Mouse (Mus musculus) CD4-positive helper T cell, adult 2 months (primary cell): ENCODE results near the gene Camk2b.
"Not testable (repeated sequence)": the region's sequence is repeated elsewhere in the genome, so short reads cannot be mapped to it uniquely, and the experiment has no call there.

Experiments
- DNase-seq: peaks from one replicate; pipeline ENCODE4 v3.0.0-alpha.2; 2012; ENCODE audit warnings: low read depth, missing footprints, low spot score

The Camk2b gene

DNA sequence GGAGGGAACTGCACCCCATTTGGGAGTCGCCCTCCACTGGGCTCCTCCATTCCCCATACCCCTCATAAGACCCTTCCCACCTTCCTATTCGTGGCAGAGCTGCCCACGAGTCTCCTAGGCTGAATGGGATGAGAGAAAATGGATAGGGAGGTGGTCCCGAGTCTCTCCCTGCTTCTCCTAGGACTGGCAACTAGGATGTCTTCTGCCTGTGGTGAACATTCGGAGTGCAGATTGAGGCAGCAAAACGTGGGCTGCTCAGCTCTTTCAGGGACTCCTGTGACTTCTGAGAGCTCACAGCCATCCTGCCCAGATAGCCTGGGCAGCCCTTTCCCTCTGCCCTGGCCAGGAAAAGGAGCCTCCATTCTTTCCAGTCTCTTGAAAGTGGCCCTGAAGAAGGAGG lies at the start of gene Camk2b:
Gene Camk2b, minus strand, starts transcription at position 187 of the 400 bp plus-strand sequence.
- no peak for DNase-seq

DNA sequence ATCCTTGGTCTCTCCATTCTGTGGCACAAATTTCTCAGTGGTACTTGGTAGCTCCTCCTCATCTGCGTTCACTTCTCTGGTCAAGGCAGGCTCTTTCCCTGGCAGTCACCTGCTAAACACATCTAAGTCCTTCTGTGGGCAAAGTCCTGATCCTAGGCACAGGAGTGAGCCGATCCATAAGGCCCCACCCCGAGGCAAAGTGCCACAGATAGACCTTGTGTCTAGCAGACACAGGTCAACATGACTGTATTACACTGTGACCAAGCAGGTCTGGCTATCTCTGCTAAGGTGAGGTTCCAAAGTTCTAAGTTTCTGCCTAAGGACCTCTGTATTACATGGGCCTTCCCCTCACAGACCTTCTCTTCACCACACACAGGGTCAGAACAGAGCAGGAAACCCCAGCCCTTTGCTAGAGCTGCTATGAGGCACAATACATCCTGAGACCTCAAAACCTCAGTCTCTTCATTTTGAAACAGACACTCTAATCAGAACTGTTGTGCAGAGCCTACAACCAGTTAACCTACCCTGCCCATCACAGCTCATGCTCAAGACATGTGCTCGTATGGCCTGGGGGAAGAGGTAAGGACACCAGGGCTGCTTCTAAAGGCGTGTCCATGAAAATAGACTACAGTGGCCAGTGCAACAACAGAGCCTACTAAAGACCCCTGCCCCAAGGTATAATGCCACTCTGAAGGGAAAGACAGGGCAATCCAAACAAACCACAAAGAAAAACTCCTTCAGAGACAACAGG lies 45.7 kb upstream of the Camk2b start:
- DNase-seq = no peak

DNA sequence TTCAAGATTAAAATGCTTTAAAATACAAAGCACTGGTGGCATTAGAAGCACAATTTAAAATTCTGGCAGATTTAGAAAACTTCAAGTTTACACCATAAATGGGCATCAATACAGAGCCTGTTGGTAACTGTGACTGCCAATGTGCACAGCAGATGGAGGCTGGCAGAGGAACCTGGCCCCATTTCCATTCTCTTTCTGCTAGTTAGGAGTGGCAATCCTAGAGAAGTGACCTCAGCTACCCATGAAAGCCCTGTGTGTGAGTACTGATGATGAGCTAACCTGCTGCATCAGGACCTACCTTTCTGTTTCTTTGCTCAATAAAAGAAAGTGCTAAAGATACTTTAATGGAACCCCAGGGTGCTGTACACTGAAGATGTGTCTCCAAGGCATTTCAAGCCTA lies 43.8 kb upstream of the Camk2b start:
- no peak for DNase-seq

DNA sequence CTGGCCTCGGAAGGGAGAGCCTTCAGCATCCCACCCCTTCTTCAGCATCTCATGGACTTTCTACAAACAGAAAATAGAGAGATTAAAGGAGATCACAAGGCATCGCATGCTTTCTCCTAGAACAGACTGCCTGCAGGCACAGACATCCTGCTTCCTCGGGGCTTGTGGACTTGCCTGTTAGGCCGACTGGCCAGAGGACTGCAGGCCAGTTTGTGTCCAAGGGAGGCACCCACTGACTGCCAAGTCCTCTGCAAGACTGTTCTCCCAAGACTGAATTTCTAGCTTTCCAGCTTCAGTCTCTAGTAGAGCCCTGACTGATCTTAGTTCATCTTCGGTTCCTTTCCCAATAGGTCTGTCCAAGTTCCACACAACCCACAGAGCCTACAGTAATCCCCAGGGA lies 42.1 kb upstream of the Camk2b start:
- no peak for DNase-seq

DNA sequence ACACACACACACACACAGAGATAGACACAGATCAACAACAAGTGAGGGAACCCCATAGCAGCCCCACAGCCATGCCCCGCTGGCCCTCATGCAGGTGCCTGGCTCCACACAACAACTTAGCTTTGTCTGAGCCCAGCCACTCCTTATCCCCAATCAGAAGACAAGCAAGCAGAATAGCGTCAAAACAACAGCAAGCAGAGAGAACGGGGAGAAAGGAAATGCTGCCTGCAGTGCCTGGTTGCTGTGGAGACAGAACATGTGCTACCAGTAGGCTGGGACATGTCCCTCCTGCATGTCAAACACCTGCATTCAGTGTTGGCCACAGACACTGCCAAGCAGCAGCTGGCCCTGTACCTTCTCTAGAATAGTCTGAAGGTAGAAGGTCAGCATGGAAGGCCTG lies 41.6 kb upstream of the Camk2b start:
- no peak for DNase-seq

DNA sequence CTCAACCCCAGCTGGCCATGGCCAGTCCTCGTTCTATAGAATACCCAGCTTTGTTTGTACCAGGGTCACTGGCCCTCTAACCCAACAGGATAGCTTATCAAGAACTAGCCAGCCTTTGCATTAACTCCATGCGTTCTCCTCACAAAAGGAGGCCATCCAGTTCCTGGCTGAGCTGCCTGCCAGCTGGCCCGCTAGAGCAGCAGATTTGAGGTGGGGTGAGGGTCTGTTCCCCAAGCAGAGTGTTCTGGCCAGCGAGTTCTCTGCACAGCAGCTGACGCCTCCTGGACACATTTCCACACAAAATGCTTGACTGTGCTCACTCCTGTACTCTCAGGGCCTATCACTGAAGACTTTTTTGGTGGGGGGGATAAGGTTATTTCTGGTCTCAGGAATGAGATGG lies 38.6 kb upstream of the Camk2b start:
- DNase-seq = no peak

DNA sequence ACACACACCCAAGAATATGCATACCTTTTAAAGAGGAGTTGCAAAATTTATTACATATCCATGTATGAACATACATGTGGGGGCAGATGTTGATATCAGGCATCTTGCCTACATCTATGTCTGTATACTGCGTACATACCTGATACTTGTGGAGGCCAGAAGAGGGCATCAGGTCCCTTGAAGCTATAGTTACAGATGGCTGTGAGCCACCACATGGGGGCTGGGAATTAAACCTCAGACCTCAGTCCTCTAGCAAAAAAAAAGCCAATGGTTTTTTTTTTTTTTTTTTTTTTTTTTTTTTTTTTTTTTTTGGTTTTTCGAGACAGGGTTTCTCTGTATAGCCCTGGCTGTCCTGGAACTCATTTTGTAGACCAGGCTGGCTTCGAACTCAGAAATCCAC lies 30.5 kb upstream of the Camk2b start:
- DNase-seq = not testable (repeated sequence)

DNA sequence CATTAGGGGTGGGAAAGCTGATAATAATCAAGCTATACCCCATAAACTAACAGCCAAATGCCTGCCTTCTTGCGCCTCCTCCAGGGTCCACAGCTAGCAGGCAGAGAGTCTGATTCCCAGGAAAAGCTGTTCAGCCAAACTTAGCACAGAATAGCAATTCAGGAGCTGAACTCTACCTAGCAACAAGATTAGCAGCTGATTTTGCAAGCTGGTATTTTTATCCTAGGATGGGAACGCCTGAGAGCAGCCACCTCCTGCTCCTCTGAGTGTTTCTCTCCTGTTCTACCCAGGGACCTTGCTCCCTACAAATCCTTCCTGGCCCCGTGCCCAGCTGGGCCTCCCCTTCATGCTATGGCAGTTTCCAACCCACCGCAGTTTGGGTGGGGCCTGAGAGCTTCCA lies 20.8 kb upstream of the Camk2b start:
- DNase-seq = no peak

DNA sequence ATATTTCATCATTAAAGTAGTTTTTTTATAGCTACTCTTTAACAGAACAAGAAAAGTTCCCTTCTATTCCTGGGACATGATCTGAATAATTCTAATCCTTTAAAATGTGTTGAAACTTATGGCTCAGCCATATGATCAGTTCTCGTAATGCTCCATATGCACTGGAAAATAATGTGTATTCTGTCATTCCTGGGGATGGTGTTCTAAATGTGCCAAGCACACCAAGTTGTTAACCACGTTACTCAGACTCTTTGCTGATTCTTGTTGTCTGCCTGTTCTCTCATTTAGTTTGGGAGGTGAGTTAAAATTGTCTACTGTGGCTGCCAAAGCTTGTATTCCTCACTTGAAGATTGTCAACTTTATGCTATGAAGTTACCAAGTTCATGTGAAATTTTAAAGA lies 12.6 kb upstream of the Camk2b start:
- no peak for DNase-seq

DNA sequence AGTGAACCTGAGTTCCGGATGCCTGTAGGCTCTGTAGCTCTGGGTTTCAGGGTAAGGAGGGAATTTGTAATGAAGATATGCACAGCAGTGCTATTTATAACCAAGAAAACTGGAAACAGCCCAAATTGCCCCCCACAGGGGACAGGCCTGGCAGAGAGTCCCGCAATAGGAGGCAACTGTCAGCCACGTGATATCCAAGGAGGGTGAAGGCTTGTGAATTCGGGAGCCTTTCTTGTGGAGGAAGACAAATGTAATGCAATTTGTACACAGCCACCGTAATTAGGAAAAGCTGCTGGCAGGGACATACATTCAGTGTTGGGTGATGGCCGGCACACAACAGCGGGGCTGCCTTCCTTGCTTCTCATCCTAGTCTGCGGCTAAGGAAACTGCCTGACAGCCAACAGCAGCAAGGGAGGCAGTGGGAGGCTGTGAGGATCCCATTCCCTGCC lies 9.5 kb upstream of the Camk2b start:
- no peak for DNase-seq

DNA sequence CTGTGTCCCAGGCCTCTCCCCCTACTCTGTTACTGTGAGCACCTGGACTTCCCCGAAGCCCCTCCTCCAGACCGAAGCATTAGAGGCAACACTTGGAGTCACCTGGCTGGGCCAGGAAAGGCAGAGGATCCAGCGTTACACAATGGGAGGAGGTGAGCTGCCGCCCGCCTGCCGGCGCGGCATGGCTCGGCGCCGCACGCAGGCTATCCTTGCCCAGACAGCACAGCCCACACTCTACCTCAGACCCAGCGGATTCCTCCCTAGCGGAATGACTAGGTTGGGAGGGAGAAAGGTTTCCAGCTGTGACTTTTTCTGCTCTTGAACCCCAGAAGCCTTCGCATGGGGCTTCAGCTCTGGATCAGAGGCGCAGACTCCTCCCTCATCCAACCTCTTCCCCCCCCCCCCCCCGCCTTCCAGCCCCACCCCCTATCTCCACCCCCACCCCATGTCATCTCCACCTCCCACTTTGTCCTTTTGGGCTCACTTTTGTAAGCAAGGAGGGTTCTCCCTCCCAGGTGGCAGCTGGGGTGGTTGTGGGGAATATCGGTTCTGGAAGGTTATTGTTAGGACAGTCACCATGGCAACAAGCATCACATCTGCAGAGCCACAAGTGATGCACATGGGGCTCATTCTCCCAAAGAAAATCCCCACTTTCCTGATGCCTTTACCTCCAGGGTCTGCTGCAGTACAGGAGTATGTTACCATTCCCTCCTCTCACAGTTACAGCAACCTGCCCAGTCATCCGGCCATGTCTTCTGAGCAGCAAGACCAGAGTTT lies 2.2 kb upstream of the Camk2b start:
- DNase-seq = no peak

DNA sequence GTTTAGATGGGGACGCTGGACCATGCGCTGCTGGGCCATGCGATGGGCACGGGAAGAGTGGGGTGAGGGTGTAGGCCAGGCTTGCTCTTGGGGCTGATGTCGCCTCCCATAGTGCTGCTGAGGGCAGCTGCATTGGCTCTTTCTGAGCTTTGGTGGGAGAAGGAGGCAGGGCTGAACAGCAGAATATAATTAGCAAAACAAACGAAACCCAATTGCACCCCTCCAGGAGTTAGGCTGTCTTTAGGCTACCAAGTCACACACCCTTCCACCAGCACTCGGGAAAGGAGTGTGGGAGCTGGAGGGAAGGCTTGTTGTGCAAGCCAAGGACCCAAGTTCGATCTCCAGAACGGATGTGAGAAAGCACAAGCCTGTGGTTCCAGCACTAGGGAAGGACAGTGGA lies 998 bp upstream of the Camk2b start:
- DNase-seq = no peak

DNA sequence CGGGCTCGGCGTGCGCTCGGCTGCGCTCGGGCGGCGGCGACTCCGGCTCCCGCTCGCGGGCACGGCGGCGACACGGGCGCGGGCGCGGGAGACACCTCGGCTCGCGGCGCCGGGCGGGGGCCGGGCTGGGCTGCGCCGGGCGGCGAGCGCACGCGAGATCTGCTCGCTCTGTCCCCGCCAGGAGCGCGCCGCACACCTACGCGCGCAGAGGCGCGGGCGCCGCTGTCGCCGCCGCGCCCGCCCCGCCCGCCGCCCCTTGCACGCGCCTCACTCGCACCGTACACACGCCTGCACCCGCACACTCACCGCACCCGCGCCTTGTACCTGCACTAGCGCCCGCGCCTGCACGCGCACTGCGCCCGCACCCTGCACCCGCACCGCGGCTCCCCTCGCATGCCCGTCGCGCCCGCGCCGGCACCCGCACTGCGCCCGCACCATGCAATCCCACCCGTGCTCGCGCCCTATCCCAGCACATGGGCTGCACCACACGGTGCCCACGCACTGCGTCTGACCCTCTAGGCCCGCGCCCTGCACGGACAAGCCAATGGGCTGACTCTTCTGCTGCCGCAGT lies 526 bp downstream of the Camk2b start:
- DNase-seq = no peak

DNA sequence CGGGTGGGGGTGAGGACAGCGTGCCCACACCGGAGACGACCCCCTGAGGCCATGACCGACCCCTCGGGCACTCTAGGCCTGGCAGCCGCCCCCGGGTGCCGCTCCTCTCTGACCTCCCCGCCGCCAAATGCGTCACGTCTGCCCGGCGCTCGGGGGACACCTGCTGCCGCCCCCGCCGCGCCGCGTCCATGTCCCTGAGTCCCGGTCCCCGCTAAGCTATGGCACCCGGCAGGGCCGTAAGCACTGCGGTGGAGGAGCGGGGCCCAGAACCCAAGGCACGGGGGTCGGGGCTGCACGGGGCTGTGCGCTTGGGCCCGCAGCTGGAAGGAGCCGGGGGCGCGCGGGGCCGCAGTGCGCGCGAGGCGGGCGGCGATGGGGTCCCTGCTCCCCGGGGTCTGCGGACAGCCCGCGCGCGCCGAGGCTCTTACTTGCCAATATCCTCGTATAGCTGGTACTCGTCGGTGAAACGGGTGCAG lies 1.1 kb downstream of the Camk2b start:
- DNase-seq = no peak

DNA sequence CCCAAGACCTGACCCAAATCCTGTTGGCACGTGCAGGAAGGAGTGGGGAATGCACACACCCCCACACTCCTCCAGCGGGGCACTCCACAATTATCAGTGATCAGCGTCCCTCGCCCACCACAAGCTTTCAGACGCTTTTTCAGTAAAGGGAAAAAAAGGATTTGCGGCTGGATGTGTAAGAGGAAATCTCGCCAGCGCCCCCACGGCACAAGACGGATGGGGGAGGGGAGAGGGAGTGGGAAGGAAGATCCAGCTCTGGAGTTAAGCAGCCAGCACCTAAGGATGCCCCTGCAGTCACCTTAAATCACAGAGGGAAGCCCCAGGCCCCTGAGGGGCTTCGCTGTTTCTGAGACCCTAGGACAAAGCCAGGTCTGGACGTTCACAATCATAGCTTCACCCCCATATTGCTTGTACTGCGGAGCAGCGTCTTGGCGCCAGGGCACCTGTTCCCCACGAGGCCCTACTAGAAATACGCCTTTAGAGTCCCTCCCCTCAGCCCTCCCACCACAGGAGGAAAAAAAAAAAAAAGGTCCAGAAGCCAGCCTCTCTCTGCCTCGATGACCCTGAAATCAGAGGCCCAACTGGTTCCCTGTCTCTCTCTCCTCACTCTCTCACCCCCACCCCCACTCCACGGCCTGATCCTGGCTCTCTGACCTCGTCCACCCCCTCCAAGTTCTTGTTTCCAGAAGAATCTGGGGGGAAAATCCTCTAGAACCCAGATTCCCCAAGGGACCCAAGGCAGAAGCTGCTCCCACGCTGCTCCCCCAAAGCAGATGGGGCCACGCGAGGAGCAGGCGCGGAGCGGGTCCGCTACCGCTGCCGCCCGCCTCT lies 1.7 kb downstream of the Camk2b start:
- no peak for DNase-seq

DNA sequence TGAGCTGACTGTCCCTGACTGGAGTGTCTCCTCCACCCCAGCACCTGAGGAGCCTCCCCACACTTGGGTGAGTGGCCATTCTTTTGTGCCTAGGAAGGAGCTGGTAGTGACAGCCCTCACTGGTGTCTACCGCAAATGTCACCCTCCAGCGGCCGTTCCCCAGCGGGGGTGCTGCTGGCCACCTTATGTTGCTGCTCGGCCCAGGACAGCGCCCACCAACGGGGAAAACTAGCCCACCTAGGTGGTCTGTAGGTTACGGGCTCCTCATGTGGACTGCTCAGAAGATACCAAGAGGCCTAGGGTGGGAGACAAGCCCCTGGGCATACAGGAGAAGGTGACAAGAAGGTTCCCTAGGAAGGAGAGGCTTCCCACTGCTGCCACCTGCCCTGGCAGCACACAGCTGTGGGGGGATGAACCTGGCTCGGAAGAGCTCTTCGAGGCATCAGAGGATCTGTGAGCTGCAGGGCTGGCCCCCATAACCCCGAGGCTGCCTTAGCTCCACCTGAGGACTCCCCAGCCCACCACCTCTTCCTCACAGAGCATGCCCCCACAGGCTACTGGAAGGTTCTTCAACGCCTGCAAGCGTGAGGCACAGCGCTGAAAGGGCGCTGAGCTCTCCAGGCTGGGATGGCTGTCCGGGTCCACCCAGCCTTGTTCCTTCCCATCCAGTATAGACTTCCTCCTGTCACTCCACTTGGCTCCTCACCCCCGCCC lies 2.5 kb downstream of the Camk2b start:
- DNase-seq = no peak

DNA sequence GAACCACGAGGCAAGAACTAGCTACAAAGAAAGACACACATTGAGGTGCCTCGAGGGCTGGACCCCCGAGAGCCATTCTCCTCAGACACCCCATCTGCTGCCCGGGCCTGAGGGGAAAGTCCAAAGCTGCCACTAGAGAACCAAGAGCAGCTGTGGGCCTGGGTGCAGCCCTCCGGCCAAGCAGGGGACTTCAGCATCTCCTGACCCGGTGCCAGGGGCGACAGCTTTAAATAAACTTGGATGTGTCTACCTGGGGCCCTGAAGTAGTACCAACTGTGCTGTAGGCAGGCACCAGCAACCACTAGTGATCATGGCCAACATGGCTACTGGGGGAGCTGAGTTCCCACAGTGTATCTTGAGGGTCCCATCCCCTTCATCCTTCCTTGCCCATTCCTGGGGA lies 3.1 kb downstream of the Camk2b start:
- no peak for DNase-seq

DNA sequence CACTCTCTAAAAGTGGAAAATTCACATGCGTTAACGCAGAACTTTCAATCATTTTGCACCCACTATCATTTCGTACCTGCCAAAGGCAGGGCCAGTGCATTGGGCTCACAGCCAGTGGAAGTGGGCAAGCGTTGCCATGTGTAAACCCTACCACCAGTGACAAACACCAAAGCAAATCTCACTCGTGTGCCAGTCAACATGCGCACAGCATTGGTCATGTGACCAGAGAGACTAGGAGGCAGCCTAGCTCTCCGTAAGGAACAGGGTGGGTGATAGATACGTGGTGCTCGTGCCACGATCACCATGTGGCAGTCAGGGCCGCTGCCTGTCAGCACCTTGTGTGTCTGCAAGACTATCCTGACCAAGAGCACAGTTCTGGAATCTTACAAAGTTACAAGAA lies 3.8 kb downstream of the Camk2b start:
- no peak for DNase-seq

DNA sequence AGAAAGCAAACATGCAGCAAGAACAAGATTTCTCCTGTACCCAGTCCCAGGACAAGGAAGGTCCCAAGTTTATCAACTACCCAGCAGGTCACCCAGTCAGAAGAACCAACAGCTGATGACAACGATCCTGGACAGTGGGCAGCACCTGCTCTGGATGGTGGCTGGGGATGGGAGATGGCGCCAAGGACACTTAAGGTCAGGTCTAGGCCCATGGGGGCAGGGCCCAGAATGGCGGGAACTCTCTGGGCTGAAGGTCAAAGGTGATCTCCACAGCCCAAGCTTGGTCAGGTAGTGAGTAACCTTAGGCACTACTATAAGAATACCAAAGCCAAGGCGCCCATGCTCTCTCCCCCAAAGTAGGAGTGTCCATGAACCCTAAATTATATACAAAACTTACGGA lies 4.3 kb downstream of the Camk2b start:
- DNase-seq = no peak

DNA sequence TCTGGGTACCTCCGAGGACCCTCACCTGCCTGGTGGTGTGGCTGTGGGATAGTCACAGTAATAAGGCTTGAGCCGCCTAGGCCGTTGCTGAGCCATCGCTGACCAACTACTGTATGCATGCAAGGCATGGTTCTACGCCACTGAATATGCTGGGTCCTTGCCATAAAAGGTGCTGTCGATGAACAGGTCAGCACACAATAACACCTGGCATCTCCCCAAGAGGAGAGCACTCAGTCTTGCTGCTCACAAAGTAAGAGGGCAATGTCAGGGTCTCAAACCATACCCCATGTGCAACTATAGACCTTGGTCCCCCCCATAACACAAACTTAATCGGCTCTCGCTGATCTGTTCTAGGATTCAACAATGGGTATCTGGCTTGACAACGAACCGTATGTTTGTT lies 7.0 kb downstream of the Camk2b start:
- DNase-seq = no peak

DNA sequence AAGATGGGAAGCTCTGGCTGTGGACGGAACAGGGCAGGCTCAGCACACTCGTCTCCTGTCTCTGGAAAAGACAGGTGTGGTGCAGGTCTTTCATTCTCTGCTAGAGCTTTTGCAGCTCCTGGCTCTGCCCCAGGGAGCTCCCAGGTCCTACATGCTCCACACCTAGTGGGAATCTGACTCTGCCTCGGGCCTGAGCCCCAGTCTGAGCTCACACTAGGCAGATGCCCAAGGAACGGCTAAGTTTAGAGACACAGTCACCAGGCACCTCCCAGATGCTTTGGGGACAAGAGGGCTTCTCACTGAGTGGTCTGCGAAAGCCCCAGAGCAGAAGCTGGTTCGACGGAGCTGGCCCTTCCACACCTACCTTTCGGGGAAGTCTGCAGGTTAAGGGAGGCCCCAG lies 12.8 kb downstream of the Camk2b start:
- DNase-seq = no peak
